Mouse (Mus musculus) kidney, adult 2 months (tissue): ENCODE measurements around the gene Ttll1. TPM values are rescaled to one million over a fixed set of nuclear protein-coding genes. Genes with fewer than 3 reads are reported as not detected.

Source experiments
- DNase-seq: peaks from one replicate; pipeline ENCODE4 v3.0.0; 2021
- H3K27ac ChIP-seq: fragments of 200-500 bp; 2 replicates; pipeline ENCODE4 v1.5.1; 2012; ENCODE audit warnings: low read depth, low read length, control low read depth, inconsistent platforms; ENCODE audit not compliant: insufficient read depth
- H3K27me3 ChIP-seq: fragments of 200-500 bp; replicated peaks from 2 replicates; pipeline ENCODE4 v1.6.1; 2012; ENCODE audit warnings: mild to moderate bottlenecking, moderate library complexity, low read length, inconsistent platforms; ENCODE audit not compliant: control insufficient read depth, insufficient read depth
- H3K36me3 ChIP-seq: fragments of 200-500 bp; 2 replicates; pipeline ENCODE4 v1.6.1; 2012; ENCODE audit warnings: mild to moderate bottlenecking, moderate library complexity, low read length, inconsistent platforms; ENCODE audit not compliant: control insufficient read depth, insufficient read depth
- H3K4me1 ChIP-seq: fragments of 200-500 bp; 2 replicates; pipeline ENCODE4 v1.6.1; 2011; ENCODE audit warnings: low read length; ENCODE audit not compliant: control insufficient read depth, insufficient read depth
- H3K4me3 ChIP-seq: fragments of 200-500 bp; 2 replicates; pipeline ENCODE4 v1.5.1; 2011; ENCODE audit warnings: mild to moderate bottlenecking, low read depth, low read length, control low read depth; ENCODE audit not compliant: insufficient read depth
- CTCF ChIP-seq: fragments of 200-500 bp; conservative IDR thresholded peaks from 2 replicates; pipeline ENCODE4 v1.5.1; 2011; ENCODE audit warnings: low read depth, mild to moderate bottlenecking, control low read depth, low read length, moderate library complexity, mixed read lengths; ENCODE audit not compliant: insufficient read depth, insufficient read length
- POLR2A ChIP-seq: fragments of 200-500 bp; IDR thresholded peaks from one replicate; pipeline ENCODE4 v1.6.1; 2011; ENCODE audit warnings: low read depth, low read length, control low read depth
- WGBS: fragments of 180-500 bp; shearing (Covaris S2); methylation state at CpG from one replicate; pipeline ENCODE4 v1.1.7; 2018; 5-methylcytosine and 5-hydroxymethylcytosine counted together
- polyA plus RNA-seq: library from polyadenylated mRNA; depleted of rRNA; stranded (reverse); fragments of >200 nt; gene quantifications from 2 replicates; pipeline ENCODE4 v1.2.3, GENCODE M21; 2012

The Ttll1 gene
- polyA plus RNA-seq, 1 experiment = 11.1 TPM

GRCm38 (mm10) chr15:83453879-83454278, 56.8 kb downstream of the Ttll1 start:
- Histone ChIP-seq H3K4me3 (no peak overlapping the region), H3K36me3 (no peaks in the 10 kb centered on the region), H3K4me1 (peaks cover 78% of the 10 kb centered on the region), H3K27me3 (no peaks in the 10 kb centered on the region), H3K27ac (peak overlapping the region; percentile 72)
- peak; percentile 81 for DNase-seq
- 27% methylated on average over 3 of the region's 3 CpGs for WGBS
- no peak for TF ChIP-seq CTCF
- TF ChIP-seq POLR2A = no peak

DNA sequence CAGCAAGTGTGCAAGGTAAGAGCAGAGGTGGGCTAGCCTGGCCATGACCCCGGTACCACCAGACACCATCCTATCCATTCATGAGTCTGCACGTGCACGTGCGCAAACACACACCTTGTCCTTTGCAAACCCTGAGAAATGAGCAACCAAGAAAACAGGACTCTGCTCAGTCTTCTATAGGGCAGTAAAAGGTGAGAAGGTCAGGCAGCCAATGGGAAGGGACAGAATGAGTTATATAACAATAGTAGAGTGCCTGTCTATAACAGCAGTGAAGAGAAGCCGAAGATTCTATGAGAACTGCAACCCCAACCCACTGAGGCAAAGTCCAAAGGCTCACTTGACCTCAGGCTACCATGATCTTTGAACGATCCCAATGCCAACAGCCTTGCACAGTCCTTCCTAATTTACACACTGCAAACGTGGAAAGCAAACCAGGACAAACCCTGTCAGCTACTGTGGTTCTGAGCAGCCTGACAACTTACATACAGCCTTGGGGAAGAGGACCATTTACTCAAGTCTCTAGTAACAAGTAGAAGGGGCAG, 58.4 kb downstream of the Ttll1 start:
- no peak for TF ChIP-seq CTCF
- no peak for TF ChIP-seq POLR2A

GRCm38 (mm10) chr15:83451621-83452210, 59.0 kb downstream of the Ttll1 start:
- 23% methylated on average over 7 of the region's 7 CpGs for WGBS
- H3K4me1 ChIP-seq = peaks cover 74% of the 10 kb centered on the region
- H3K36me3 ChIP-seq = no peaks in the 10 kb centered on the region
- H3K4me3 ChIP-seq = no peak overlapping the region
- peak overlapping the region; percentile 98 for H3K27ac ChIP-seq
- peak; percentile 94 for DNase-seq
- TF ChIP-seq POLR2A = no peak
- TF ChIP-seq CTCF = no peak
- H3K27me3 ChIP-seq = no peaks in the 10 kb centered on the region

More for the DNA sequence above, 58.4 kb downstream of the Ttll1 start:
- Histone ChIP-seq H3K36me3 (no peaks in the 10 kb centered on the region), H3K27ac (peak overlapping the region; percentile 98), H3K4me3 (no peak overlapping the region), H3K27me3 (no peaks in the 10 kb centered on the region), H3K4me1 (peaks cover 79% of the 10 kb centered on the region)
- 52% methylated on average over 7 of the region's 7 CpGs for WGBS
- peak; percentile 87 for DNase-seq

DNA sequence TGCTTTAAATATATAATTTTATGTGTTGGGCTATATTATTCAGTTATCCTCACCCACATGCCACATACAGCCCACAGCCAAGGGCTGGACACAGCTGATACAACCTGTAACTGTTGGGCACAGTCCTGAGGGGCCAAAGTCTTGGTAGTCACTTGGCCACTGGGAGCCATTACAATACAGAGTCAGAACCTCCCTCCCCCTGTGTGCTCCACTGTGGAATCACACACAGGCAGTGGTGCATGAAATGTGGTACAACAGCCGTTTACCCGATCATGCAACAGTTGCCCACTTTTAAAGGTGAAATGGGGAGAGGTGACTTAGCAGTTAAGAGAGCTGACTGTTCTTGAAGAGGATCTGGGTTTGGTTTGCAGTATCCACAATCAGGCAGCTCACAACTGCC, 60.7 kb downstream of the Ttll1 start:
- Histone ChIP-seq H3K36me3 (no peaks in the 10 kb centered on the region), H3K27ac (peak overlapping the region; percentile 16; the same call in 1 of the 2 replicates), H3K4me3 (no peak overlapping the region), H3K4me1 (peaks cover 78% of the 10 kb centered on the region), H3K27me3 (no peaks in the 10 kb centered on the region)
- peak; percentile 58 for DNase-seq
- TF ChIP-seq POLR2A (no peak), CTCF (no peak)
- WGBS = 35% methylated on average over 2 of the region's 2 CpGs

- peak; percentile 65 for DNase-seq
- peaks cover 78% of the 10 kb centered on the region for H3K4me1 ChIP-seq
- 0 out of 2 replicates have a peak overlapping the region, but pooled peaks have one; percentile 40 for H3K27ac ChIP-seq
- no peak for TF ChIP-seq CTCF
- no peak for TF ChIP-seq POLR2A
- H3K36me3 ChIP-seq = no peaks in the 10 kb centered on the region
- no peaks in the 10 kb centered on the region for H3K27me3 ChIP-seq
- no peak overlapping the region for H3K4me3 ChIP-seq
- WGBS = 32% methylated on average over 5 of the region's 5 CpGs
These were observed 62.0 kb downstream of the Ttll1 start for GRCm38 (mm10) chr15:83448646-83449045.

DNA sequence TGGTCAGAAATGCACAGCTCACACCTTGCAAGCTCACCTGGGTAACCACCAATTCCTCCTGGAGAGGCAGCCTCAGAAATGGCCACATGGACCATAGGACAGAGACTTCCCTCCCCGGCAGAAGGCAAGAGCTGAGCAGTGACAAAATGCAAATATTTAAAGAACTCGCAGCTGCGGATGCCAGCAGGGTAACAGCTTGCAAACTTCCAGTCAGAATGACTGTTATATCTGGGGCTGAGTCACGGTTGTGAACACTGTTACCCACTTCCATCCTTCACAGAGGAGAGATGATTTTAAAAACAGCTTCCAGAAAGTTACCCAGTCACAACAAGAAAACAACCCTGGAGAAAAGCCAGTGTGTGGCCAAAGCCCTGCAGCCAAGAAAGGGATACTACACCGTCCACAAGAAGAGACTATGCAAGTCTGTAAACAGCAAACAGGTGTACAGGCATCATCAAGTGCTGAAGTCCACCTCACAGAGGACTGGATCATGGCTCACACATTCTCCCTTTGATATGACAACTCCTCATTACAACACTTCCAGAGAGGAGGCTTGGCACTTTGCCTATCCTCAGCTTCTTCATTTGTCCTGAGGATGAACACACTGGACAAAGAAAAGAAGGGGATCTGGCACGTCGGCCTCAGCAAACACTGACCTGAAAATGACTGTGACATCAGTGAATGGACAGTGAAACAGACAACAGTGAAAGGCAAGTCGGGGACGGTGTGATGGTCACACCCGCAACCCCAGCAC, 62.7 kb downstream of the Ttll1 start:
- WGBS = 39% methylated on average over 10 of the region's 10 CpGs
- TF ChIP-seq CTCF (no peak), POLR2A (no peak)

GRCm38 (mm10) chr15:83445908-83446307, 64.8 kb downstream of the Ttll1 start:
- Histone ChIP-seq H3K4me1 (peaks cover 69% of the 10 kb centered on the region), H3K4me3 (no peak overlapping the region), H3K27ac (no peak overlapping the region), H3K36me3 (no peaks in the 10 kb centered on the region), H3K27me3 (no peaks in the 10 kb centered on the region)
- WGBS = 74% methylated on average over 2 of the region's 2 CpGs
- no peak for TF ChIP-seq POLR2A
- TF ChIP-seq CTCF = no peak
- no peak for DNase-seq

More for the DNA sequence above, 62.7 kb downstream of the Ttll1 start:
- H3K4me1 ChIP-seq = peaks cover 74% of the 10 kb centered on the region
- no peaks in the 10 kb centered on the region for H3K27me3 ChIP-seq
- no peak for DNase-seq
- H3K27ac ChIP-seq = peak overlapping the region; percentile 31; the same call in 1 of the 2 replicates
- no peaks in the 10 kb centered on the region for H3K36me3 ChIP-seq
- H3K4me3 ChIP-seq = no peak overlapping the region

- 65% methylated on average over 5 of the region's 5 CpGs for WGBS
- H3K4me1 ChIP-seq = peaks cover 67% of the 10 kb centered on the region
- no peak for TF ChIP-seq POLR2A
- no peak for TF ChIP-seq CTCF
These were observed 65.3 kb downstream of the Ttll1 start for GRCm38 (mm10) chr15:83445383-83445782.

More at GRCm38 (mm10) chr15:83445383-83445782, 65.3 kb downstream of the Ttll1 start:
- no peak for DNase-seq
- Histone ChIP-seq H3K27me3 (no peaks in the 10 kb centered on the region), H3K36me3 (no peaks in the 10 kb centered on the region), H3K4me3 (no peak overlapping the region), H3K27ac (no peak overlapping the region)
